ENCODE assay signal across 20 mouse cellular contexts in genomic region chr17:28883941-28884516, GRCm38 (mm10). TPM values are rescaled to one million over a fixed set of nuclear protein-coding genes. Genes with fewer than 3 reads are reported as not detected.
"Had no signal": no experiment of that assay in that cellular context is flagged by ENCODE, and none has a peak within 500 bp of the region (broad histone marks: within the 10 kb centered on the region; RNA-seq: fewer than 3 reads in every experiment).

No protein-coding gene starts in this region.

- H3K4me2 ChIP-seq: kidney, embryonic 15.5 days; limb, embryonic 13.5 days; liver, embryonic 11.5 days; liver, embryonic 15.5 days; lung, embryonic 14.5 days; midbrain, embryonic 11.5 days; stomach, embryonic 15.5 days had no signal

- H3K36me3 ChIP-seq: kidney, embryonic 15.5 days; limb, embryonic 13.5 days; liver, embryonic 15.5 days; stomach, embryonic 15.5 days had no signal

- H3K4me3 ChIP-seq: kidney, embryonic 15.5 days; limb, embryonic 13.5 days; liver, embryonic 15.5 days; megakaryocyte, embryonic 14.5 days; stomach, embryonic 15.5 days had no signal

- H3K27me3 ChIP-seq: stomach, embryonic 15.5 days had no signal

- H3K9me3 ChIP-seq: liver, embryonic 15.5 days; stomach, embryonic 15.5 days had no signal

- H3K27ac ChIP-seq: kidney, embryonic 15.5 days; limb, embryonic 13.5 days; liver, embryonic 15.5 days; stomach, embryonic 15.5 days had no signal

- DNase-seq: kidney, adult 2 months; kidney, postnatal 25 days; left cerebral cortex, postnatal 4 days; lung, embryonic 14.5 days; lung, postnatal 10 days; lung, postnatal 4 days; right cerebral cortex, postnatal 14 days had no signal

- H3K9ac ChIP-seq: kidney, embryonic 15.5 days; limb, embryonic 13.5 days; liver, embryonic 15.5 days; lung, embryonic 14.5 days; stomach, embryonic 15.5 days had no signal

RNA-seq across cellular contexts. Expression of gene Pnpla1, which starts 25.8 kb away (rescaled TPM):
- polyA plus RNA-seq: kidney, adult 2 months; liver, embryonic 11.5 days; midbrain, embryonic 11.5 days; midbrain, postnatal 0 days; spleen, adult 2 months had no signal

RNA-seq across cellular contexts. Expression of gene 4930539E08Rik, which starts 31.1 kb away (rescaled TPM):
- polyA plus RNA-seq: midbrain, embryonic 11.5 days had no signal

RNA-seq across cellular contexts. Expression of gene Pxt1, which starts 59.6 kb away (rescaled TPM):
- total RNA-seq: left cerebral cortex, postnatal 10 days; left cerebral cortex, postnatal 4 days had no signal
- polyA plus RNA-seq: intestine, embryonic 14.5 days; limb, embryonic 13.5 days; midbrain, embryonic 11.5 days; neural tube, embryonic 14.5 days; stomach, embryonic 15.5 days; urinary bladder, adult 2 months had no signal
